Mouse (Mus musculus) stomach, postnatal 0 days (tissue): Measurements from ENCODE around the gene Susd4.

Experiments
- CTCF ChIP-seq: IDR thresholded peaks from 2 replicates; pipeline ENCODE4 v1.5.1; 2016; ENCODE audit warnings: antibody characterized with exemption, low read depth, mild to moderate bottlenecking, moderate library complexity
- EP300 ChIP-seq: optimal IDR thresholded peaks from 2 replicates; pipeline ENCODE3; 2016; ENCODE audit warnings: antibody characterized with exemption

- TF ChIP-seq EP300 (no peak), CTCF (no peak)
These were observed 181.9 kb downstream of the Susd4 start for GRCm38 (mm10) chr1:182945561-182945960.
